Mouse (Mus musculus) thymus, adult 2 months (tissue): Measurements from ENCODE around the gene Prkce.

Experiments used
- CTCF ChIP-seq: fragments of 200-500 bp; IDR thresholded peaks from 2 replicates; pipeline ENCODE4 v1.5.1; 2012; ENCODE audit warnings: mild to moderate bottlenecking, control low read depth, low read length, moderate library complexity, borderline replicate concordance; ENCODE audit not compliant: control insufficient read depth, poor library complexity, insufficient read depth; ENCODE audit errors: extremely low read depth
- POLR2A ChIP-seq: fragments of 200-500 bp; IDR thresholded peaks from 2 replicates; pipeline ENCODE4 v1.6.1; 2012; ENCODE audit warnings: mild to moderate bottlenecking, low read length, control low read depth, moderate library complexity; ENCODE audit not compliant: control insufficient read depth, poor library complexity, insufficient read depth; ENCODE audit errors: extremely low read depth

- TF ChIP-seq CTCF (no peak), POLR2A (no peak)
Observed at GRCm38 (mm10) chr17:86185584-86185983, 18.0 kb downstream of the Prkce start.
